33 mouse cellular contexts compared by ENCODE assay signal in the genomic region with DNA sequence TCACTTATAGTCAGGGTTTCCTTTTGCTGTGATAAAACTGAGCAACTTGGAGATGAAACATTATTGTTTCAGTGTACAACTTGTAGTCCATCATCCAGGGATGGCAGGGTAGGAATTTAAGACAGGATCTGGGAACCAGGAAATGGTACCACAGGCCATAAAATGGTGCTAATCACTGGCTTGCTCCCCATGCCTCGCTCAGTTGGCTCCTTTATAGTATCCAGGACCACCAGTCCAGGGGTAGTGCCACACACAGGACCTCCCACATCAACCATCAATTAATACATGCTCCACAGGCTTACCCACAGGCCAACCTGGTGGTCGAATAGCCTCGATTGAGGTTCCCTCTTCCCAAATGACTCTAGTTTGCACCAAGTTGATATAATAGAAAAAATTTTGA. TPM values are rescaled to one million over a fixed set of nuclear protein-coding genes. Genes with fewer than 3 reads are reported as not detected.
"Had no signal": no experiment of that assay in that cellular context is flagged by ENCODE, and none has a peak within 500 bp of the region (broad histone marks: within the 10 kb centered on the region; RNA-seq: fewer than 3 reads in every experiment).

No protein-coding gene starts in this region.

- H3K9me3 ChIP-seq: limb, embryonic 10.5 days; limb, embryonic 12.5 days; limb, embryonic 13.5 days; limb, embryonic 15.5 days; liver, embryonic 12.5 days; liver, embryonic 13.5 days; liver, embryonic 15.5 days; lung, embryonic 15.5 days; megakaryocyte, embryonic 14.5 days; midbrain, embryonic 10.5 days; midbrain, embryonic 12.5 days; midbrain, embryonic 15.5 days; neural tube, embryonic 12.5 days had no signal

- H3K27me3 ChIP-seq: liver, embryonic 12.5 days; liver, embryonic 13.5 days; liver, embryonic 15.5 days; lung, embryonic 15.5 days; midbrain, embryonic 12.5 days; midbrain, embryonic 15.5 days; neural tube, embryonic 12.5 days had no signal

- H3K27ac ChIP-seq: limb, embryonic 10.5 days; limb, embryonic 12.5 days; limb, embryonic 13.5 days; limb, embryonic 15.5 days; liver, embryonic 12.5 days; liver, embryonic 13.5 days; liver, embryonic 14.5 days; liver, embryonic 15.5 days; lung, embryonic 15.5 days; macrophage; midbrain, embryonic 10.5 days; midbrain, embryonic 12.5 days; midbrain, embryonic 13.5 days; midbrain, embryonic 15.5 days; neural tube, embryonic 12.5 days had no signal

- H3K4me1 ChIP-seq: limb, embryonic 10.5 days; limb, embryonic 12.5 days; limb, embryonic 13.5 days; limb, embryonic 15.5 days; liver, embryonic 12.5 days; liver, embryonic 13.5 days; liver, embryonic 15.5 days; megakaryocyte, embryonic 14.5 days; midbrain, embryonic 10.5 days; midbrain, embryonic 12.5 days; midbrain, embryonic 13.5 days; midbrain, embryonic 15.5 days; neural tube, embryonic 12.5 days had no signal

- DNase-seq: left cerebral cortex, postnatal 4 days; liver; liver, embryonic 13.5 days; liver, postnatal 0 days; lung, adult 18-20 months; lung, adult 2 months; lung, embryonic 14.5 days; lung, postnatal 10 days; lung, postnatal 14 days; lung, postnatal 36 days; lung, postnatal 4 days; midbrain, embryonic 14.5 days had no signal

- H3K4me3 ChIP-seq: limb, embryonic 10.5 days; limb, embryonic 12.5 days; limb, embryonic 13.5 days; limb, embryonic 15.5 days; liver, embryonic 12.5 days; liver, embryonic 13.5 days; liver, embryonic 15.5 days; lung, embryonic 15.5 days; megakaryocyte, embryonic 14.5 days; midbrain, embryonic 10.5 days; midbrain, embryonic 12.5 days; midbrain, embryonic 13.5 days; midbrain, embryonic 15.5 days; myocyte; neural tube, embryonic 12.5 days had no signal

- H3K36me3 ChIP-seq: limb, embryonic 10.5 days; limb, embryonic 12.5 days; limb, embryonic 13.5 days; limb, embryonic 15.5 days; liver, embryonic 12.5 days; liver, embryonic 13.5 days; liver, embryonic 15.5 days; lung, embryonic 15.5 days; midbrain, embryonic 10.5 days; midbrain, embryonic 12.5 days; midbrain, embryonic 13.5 days; midbrain, embryonic 15.5 days; neural tube, embryonic 12.5 days had no signal

RNA-seq across cellular contexts. Expression of gene Shh, which starts 15.9 kb away (rescaled TPM):
- total RNA-seq: megakaryocyte progenitor cell, adult 5-6 weeks; megakaryocyte, adult 5-6 weeks; megakaryocyte-erythroid progenitor cell, adult 5-6 weeks; monocyte, adult 5-6 weeks had no signal
- polyA plus RNA-seq: limb, embryonic 13.5 days; liver, embryonic 12.5 days; liver, embryonic 13.5 days; liver, embryonic 15.5 days; liver, embryonic 16.5 days; liver, postnatal 0 days; macrophage; myocyte had no signal
